Mouse (Mus musculus): ENCODE data around the gene Mfsd6.

GRCm38 (mm10) chr1:52630937-52631299 lies 96.3 kb downstream of the Mfsd6 start:
- TF ChIP-seq POLR2A (IDR thresholded peaks at IDR 0.05; ENCODE audit: control insufficient read depth, extremely low read depth, insufficient read depth, low read length, poor library complexity) (no peak), CTCF (IDR thresholded peaks at IDR 0.05; ENCODE audit: borderline replicate concordance, control insufficient read depth, extremely low read depth, insufficient read depth, low read length, poor library complexity) (no peak)
